Mouse (Mus musculus) mammary gland, adult 2 months (tissue): ENCODE results near the gene Acadl. TPM values are rescaled to one million over a fixed set of nuclear protein-coding genes. Genes with fewer than 3 reads are reported as not detected.

Experiments used
- polyA plus RNA-seq: library from polyadenylated mRNA; depleted of rRNA; stranded (reverse); fragments of >200 nt; gene quantifications from 2 replicates; pipeline ENCODE4 v1.2.3, GENCODE M21; 2012; ENCODE audit warnings: low replicate concordance; rRNA removed

The Acadl gene
- polyA plus RNA-seq: 44.9 and 146 TPM in 2 replicates

DNA sequence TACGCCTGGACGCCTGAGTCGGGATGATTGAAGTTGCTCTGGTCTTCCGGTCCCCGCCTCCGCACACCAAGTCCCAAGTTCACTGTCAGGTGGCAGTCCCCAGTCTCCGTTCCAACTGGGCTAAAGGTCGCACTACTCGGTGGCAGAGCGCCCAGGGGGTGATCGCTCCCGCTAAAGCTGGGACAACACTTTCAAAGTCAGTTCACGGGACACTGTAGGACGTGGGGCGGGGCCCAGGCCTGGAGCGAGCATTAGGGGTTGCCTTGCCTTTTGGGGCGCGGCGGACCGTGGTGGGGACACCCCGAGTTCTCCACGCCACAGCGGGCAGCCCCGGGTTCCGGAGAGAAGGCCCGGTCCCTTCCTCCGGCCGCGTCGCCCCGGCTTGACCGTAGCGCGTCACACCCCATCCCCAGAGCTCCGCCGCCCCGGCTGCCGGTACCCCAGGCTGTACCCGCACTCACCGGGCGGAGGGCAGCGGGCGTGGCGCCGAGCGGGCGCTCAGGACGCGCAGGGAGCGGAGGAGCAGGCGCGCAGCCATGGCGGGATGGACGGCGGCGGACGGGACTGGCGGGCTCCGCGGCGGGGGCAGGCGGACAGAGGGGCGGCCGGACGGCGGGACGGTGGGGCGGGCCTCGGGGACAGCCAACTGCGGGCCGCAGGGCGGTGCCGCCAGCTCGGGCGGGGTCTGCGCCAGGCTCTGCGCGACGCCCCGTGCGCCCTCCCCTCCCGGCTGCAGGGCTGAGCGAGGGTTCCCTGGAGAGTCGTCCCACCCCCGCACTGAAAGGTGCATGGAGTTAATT lies at the start of gene Acadl:
Gene Acadl, minus strand, starts transcription at position 566 of the 800 bp plus-strand sequence.

GRCm38 (mm10) chr1:66817453-66817839 lies 45.6 kb downstream of the Acadl start, which contains the start of gene Kansl1l:
Gene Kansl1l (minus strand): TSS chr1:66817562.

Other genes starting within 250 kb of the Acadl start
- 17.8 and 20.3 TPM in 2 replicates for gene Rpe, start 162.4 kb downstream of the Acadl start, polyA plus RNA-seq
- 1.4 and 5.5 TPM in 2 replicates for gene Kansl1l, start 45.7 kb downstream of the Acadl start, polyA plus RNA-seq
- gene Myl1, start 82.1 kb upstream of the Acadl start, polyA plus RNA-seq: 7.9 and 1,517 TPM in 2 replicates
- 46.6 and 66.6 TPM in 2 replicates for gene Lancl1, start 175.6 kb upstream of the Acadl start, polyA plus RNA-seq